Mouse (Mus musculus) right cerebral cortex, postnatal 36 days (tissue): ENCODE data around the gene AY761184.
"Not testable (repeated sequence)": the region's sequence is repeated elsewhere in the genome, so short reads cannot be mapped to it uniquely, and the experiment has no call there.

Experiments
- DNase-seq, 2 experiments: peaks; one replicate each; pipeline ENCODE4 v3.0.0; 2022; ENCODE audit warnings: low spot score in 2 of 2, mixed read lengths in 1 of 2

Gene AY761184

DNA sequence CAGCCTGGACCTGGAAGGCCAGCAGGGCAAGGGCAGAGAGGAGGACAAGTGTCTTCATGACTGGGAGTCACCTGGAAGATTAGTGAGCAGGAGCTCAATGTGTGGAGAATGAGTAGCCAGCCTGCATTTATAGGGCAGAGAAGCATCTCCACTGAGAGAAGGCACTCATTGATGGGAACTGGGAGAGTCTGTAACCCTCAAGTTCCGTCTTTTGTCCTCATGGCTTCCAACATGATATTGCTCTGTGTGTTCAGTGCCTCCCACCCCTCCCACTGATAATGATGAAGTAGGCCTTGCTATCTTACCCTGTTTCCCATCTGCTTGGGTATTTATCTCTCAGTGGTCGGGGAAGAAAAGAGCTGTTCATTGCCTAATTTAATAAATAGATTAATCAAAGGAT, at the start of gene AY761184:
AY761184 (minus strand) TSS at position 101 of the 400 bp plus-strand sequence.
- not testable (repeated sequence) for DNase-seq

DNA sequence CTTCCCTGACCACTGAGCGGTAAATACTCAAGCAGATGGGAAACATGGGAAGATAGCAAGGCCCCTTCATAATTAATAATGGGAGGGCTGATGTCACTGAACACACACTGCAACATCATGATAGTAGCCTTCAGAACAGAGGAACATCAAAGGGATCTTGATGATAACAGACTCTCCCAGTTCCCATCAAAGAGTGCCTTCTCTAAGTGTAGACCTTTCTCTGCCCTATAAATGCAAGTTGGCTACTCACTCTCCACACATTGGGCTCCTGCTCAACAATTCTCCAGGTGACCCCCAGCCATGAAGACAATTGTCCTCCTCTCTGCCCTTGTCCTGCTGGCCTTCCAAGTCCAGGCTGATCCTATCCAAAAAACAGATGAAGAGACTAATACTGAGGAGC, 37.9 kb downstream of the AY761184 start, which contains the start of gene Defa34:
Defa34 (plus strand) TSS at position 301 of the 400 bp plus-strand sequence.
- not testable (repeated sequence) for DNase-seq

DNA sequence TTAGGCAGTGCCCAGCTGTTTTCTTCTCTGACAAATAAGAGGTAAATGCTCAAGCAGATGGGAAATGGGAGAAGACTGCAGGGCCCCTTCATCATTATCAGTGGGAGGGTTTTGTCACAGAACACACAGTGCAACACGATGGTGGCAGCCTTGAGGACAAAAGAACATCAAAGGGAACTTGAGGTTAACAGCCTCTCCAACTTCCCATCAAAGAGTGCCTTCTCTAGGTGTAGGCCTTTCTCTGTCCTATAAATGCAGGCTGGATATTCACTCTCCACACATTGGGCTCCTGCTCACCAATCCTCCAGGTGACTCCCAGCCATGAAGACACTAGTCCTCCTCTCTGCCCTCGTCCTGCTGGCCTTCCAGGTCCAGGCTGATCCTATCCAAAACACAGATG, 48.0 kb downstream of the AY761184 start, which contains the start of gene Defa17:
Defa17 (plus strand) TSS at position 301 of the 400 bp plus-strand sequence.
- DNase-seq, result not testable (repeated sequence)
